Mouse (Mus musculus): ENCODE data around the gene Tnn.

Tnn gene

DNA sequence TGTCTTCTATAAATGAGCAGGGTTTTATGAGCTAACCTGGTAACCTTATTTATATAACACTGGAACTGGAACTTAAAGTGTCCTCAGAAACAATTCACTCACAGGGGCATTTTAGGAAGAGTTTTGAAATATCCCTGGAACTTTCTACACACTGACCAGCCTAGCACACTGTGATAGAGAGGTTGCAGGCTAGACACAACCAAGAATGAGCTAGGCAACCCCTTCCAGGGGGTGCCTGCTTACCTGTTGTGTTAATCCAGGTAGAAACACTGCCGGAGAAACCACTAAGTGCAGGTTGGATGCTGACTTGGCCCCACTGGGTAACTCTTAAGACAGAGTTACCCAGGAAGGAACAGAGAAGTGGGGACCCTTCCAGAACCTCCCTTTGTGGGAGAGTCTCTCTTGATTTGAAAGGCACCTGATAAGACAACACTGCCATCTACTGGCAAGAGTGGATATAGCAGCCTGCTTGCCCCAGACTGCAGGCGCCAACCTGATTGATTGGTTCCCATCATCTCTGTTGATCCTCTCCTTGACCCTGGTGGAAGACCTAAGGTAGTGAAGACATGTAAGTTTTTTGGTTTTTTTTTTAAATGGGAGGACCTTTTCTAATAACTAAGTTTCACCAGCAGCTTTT is 72.5 kb downstream of the Tnn start:
- DNase-seq, result peak; percentile 72 to 91

DNA sequence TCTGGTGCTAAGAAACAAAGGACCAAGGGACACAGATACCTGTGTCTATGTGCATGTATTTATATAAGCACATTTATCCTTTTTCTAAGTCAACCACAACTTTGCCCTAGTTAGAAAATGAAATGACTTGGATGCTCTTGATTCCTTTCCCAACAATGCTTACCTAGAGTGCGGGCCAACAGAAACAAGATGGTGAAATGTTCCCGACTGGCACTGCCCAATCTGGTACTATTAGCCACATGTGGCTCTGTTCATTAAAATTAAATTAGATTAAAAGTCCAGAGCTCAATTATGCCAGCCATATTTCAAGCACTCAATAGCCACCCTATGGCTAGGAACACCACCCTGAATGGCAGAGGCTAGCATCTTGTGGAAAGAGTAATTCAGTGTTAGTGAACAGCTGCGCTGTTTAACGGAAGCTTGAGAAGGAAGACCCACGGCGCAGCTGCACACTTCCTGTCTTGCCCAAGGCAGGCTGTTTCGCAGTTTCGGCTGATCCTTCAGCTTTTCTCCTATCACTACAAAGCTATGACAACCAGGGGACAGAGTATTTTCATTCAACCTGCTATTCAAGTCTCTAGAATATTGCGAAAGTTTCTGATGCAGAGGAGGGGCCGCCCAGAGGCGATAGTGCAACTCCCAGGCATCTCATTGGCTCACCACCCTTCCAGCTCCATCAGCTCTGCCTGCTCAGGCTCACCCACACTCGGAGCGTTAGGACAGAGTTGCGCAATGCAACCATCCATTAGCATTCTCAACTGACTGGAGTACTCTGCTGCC is 74.3 kb downstream of the Tnn start:
- peak; percentile 51 to 74 for DNase-seq

DNA sequence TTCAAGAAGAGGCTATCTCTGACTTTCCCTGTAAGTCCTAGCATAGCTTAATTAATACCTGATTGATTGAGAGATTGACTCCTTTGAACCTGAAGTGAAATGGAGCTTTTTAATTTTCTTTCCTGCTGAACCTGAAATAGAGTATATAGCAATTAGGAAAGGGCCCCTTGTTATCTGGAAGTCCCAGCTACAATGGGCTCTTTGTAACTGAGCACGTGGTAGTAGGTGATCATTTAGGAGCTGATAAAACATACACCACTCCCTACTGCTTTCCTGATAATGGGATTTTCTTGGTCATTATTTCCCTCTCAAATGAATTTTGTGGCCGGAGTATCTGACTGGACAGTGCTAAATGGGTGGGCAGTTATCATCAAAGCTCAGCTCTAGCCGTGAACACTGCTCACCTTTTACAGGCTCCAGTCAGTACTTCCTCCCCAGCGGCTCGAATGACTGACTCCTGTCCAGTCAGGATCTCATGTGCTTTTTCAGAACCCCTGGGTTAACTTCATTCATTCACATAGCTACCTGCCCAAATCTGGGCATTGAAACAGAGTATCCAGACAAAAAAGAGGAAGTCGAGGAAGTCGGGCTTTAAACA is 88.7 kb downstream of the Tnn start:
- DNase-seq, result no peak

DNA sequence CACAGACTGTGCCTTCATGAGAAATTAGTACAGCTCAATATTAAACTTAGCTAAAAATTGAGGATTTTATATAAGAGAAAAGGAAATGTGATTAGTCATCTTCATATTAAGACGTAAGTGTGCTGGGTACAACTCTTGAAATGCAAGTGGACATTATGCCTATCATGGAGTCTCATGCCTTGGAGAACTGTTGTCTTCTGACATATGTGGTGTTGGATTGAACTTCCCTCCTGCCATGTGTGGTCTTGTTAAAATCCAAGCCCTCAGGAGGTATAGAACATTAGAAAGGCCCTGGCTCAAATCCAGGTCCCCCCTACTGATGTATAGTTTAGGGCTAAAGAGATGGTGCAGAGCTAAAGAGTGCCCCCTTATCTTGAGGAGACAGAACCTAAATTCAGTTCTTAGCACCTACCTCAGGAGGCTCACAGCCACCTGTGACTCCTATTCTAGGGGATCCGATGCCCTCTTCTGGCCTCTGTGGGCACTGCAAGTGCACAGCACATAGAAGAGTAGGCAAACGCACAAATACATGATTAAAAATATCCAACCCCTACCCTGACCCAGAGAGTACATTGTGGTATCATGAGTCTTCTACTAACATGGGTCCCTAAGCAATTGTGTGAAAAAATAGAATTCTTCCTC is 91.5 kb downstream of the Tnn start:
- DNase-seq, result peak in 1 of 2 experiments; percentile 69

DNA sequence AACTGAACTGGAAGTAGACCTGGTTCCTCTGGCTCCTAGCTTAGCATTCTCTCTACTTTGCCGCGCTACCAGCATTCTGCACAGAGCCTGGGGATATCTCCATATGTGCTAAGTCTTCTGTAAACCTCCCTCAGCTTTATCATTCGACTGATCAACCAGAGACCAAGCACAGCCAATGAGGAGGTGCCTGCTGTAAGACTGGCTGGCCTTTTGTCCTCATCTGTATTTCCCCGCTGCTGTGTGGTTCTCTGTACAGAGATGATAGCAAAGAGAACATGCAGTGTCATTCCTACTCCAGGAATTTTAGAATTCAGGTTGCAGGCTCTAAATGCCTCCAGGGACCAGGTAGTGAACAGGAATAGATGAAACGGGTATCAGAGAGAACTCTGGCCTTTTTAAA is 92.1 kb downstream of the Tnn start:
- no peak for DNase-seq

DNA sequence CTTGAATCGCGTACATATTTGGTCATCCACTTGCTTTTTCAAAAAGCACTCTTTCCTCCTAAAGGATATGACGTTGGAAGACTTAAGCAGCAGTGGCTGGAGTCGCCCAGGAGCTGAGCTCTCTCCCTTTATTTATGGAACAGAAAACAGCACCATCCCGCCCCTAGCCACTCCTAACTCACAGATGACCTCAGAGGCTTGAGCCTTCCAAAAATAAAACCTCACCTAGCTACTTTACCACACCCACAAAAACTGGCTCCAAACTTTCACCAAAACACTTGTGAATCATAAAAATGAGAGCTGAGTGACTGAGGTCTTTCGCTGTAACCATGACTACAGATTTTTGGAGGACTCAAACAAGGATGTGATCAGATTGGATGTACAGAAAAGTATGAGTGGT is 92.8 kb downstream of the Tnn start:
- no peak for DNase-seq

DNA sequence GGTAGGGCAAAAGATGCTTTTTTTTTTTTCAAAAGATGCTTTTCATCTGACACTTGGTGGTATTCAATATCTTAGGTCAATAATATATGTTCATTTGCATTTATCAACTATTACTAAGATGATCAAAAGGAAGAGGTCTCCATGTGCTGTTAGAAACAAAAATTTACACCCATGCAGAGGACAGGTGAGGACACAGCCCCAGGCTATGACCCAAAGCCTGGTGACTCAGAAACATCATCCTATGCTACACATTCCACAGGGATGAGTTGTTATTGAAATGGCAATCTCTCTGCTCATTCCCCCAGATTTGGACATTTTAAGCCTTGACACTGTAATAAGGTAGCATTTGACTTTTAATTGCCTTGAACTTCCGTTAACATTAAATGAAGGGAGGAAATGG is 93.5 kb downstream of the Tnn start:
- DNase-seq, result no peak

DNA sequence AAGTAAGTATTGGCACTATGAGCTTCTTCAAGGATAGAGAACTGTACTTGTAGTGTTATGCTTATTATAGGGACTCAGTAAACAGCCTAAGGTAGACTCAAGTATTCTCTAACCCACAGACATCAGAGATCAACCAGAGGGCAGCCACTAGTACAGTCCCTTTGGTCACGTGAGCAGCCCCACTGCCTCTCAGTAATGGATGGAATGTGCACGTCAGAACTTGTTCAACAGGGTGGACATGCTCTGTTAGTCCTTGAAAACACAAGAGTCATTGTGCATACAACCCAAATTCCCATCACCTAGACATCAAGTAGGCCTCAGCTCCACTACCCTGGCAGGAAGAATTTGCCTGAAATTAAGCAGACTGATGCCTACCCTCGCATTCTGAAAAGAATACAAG is 95.7 kb downstream of the Tnn start:
- peak; percentile 37 to 53 for DNase-seq

DNA sequence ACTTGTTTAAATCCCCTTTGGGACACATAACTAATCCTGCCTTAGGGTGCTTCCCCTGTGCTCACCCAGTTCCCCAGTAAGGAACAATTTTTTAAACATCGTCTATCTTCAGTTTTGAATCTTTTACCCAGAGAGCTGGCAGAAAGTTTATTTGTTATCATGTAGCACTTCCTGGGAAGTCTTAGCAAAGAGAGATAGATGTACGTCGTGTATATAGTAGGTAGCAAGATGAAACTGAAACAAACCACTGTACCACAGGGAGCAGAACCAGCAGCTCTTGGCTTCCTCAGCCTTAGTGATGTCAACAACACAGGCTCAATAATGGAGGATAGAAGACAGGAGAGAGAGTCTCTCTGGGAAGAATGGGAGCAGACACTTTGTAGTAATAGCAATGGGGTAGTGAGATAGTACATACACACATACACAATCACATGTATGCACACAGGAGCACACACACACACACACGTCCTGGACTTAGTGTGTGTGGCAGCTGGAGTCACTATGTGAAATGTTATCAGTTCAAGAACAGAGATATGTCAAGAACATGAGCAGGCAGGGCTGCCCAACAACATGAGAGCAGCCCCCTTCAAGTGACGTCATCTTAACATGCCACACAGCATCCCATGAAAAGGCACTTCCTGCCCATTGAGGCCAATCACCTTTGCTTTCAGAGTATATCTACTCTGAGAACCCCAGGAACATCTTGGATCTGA is 98.9 kb downstream of the Tnn start:
- no peak for DNase-seq

DNA sequence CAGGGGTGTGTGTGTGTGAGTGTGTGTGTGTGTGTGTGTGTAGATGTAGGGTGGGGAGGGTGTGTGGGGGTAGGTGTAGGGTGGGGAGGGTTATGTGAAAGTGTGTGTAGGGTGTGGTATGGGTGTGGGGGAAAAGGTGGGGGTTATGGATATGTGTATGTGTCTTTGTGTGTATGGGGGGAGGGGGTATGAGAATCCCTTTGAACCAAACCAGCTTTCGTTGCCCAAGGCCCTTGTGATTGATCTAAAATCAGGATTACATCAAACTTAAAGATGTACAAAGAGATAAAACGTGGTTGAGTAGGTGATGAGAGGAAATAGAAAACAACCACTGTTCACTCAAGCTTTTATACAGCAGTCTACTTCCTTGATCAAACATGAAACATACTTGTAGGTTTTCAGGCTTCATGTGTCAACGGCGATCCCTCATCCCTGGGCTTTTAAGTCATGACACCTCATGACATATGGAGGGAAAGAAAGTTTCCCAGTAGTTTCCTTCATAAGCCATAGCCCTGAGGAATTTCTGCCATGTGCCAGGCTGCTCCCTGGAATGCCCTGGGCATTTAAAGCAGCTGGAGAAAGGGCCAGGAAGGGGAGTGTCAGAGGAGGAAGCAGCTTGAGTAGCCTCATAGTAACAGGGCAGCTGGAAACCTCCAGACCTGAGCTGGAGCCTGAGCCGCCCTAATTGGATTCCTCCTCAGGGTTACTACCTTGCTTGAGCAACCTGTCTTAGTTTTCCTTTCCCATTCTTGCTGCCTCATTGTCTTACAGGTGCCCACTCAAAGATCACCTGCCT is 99.7 kb downstream of the Tnn start:
- no peak for DNase-seq

DNA sequence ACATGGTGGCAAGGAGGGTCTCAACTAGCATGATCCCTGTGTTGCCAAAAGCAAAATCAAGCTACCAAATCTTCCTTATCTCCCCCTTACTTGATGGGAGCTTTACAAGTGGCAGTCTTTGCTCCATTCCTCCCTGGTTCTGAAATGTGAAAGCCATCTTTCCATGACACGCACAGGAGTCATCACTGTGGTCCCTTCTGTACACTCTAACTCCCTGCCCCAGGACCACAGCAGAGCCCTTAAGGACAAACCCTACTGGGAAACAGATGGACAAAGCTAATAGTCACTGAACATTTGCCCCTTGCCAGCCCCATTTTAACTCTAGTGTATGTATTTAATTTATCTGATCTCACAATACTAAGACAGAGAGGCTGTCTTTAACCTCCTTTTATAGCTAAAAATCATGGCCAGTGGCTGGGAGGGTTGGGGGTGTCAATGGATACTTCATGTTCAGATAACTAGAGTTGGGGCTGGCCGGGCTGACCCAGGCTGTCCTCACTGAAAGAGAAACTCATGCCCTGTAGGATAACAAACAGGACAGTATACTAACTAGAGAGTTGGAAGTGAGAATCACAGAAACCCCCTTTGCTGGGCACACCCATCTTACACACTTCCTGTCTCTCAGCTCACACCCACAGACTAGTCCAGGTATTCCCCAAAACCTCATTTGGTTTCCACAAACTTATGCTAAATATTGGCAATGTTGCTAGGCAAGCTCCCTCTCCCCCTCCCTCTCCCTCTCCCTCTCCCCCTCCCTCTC is 100.6 kb downstream of the Tnn start:
- no peak for DNase-seq

DNA sequence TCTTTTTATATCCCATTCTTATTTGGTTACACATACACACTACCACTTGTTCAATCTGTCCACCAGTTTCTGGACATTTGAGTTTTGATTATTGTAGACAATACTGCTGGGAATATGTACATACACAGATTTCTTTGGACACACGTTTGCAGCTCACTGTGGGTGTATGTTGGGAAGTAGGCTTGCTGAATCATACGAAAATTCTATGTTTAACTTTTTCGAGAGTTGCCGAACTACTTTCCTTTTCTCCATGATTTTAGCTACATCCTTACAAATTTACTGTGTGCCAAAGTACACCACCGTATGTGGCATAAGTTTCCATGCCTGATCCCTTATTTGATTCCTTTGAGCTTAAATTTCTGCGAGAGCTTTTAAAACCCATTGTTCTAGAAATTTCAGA is 102.5 kb downstream of the Tnn start:
- no peak for DNase-seq

DNA sequence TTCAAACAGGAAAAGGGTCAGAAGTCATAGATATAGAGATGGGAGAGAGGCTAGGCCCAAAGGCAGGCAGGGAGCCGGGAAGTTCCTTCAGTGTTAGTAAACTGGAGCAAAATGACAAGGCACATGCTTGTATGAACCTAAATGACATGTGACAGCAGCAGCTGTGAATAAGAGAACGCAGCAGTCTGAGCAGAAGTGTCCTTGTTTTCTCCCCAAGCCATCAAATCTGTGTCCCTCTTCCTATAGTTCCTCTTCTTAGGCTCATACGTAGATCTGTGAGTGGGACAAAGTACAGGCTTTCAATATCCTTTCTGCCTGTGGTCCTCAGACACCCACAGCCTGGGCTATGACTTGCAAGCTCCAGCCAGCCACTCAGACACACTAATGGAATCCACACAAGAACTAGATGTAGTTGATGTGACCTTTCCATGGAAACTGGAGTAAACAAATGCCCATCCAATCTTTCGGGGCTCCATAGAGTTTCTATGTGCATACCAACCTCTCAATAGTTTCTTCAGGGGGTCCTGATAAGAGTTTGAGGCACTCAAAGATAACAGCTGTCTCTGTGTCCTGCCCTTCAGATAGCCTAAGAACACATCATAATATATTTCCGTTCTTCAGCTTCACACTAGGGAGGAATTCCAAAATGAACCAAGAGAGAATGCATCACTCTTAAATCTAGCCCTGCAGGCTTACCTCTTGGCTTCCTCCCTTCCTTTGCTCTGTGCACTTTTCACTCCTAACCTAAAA is 104.1 kb downstream of the Tnn start:
- no peak for DNase-seq

DNA sequence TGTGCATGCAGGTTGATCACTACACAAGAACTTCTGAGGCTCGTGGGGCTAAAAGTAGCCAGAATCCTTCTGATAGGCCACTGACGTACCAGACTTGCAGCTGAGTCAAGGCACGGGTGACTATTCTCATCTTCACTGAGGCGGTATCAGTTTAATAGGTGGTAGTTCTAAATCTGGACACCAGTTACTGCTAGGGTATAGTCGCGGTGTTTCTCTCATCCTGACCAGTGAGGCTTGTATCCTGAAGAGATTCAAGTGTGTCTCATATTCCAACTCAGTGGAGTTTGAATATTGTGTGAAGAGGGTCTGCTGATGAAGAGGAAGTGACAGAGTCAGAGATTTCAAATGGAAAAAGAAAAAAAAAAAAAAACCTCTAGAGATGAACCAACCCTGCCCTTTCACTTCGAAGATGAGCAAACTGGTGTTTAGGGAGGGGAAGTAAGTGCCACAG is 105.9 kb downstream of the Tnn start:
- no peak for DNase-seq

DNA sequence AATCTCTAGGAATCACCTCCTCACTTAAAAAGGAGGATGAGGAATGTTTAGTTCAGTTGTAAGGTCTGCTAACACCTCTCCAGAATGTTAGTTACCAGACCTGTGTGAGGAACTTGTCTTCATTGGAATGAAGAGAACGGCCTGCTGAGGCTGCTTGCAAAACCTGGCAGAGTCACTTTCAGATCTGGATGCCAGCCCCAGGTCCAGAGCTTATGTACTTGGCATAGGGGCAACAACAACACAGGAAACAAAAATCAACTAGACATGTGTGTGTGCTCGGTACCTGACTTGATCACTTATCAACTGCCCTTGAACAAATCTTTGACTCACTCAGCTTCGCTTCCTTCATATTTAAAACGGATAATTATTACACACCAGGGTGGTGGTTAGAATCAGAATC is 106.6 kb downstream of the Tnn start:
- DNase-seq, result no peak

DNA sequence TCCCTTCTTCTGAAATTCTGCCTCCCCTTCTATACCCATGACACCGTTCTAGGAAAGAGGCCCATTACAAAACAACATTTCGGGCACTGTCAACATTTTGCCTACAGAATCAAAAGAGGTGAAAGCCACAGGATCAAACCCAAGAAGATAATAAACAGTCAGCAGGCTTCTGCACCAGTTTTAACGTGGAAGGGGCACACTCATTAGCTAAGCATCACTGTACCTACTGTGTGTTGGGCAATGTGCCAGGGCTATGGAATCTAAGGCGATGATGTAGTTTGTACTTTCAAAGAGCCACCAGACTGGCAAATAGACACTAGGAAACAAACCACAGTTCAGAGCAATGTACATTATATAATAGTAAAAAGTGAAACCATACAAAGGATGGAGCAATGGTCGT is 107.4 kb downstream of the Tnn start:
- no peak for DNase-seq

DNA sequence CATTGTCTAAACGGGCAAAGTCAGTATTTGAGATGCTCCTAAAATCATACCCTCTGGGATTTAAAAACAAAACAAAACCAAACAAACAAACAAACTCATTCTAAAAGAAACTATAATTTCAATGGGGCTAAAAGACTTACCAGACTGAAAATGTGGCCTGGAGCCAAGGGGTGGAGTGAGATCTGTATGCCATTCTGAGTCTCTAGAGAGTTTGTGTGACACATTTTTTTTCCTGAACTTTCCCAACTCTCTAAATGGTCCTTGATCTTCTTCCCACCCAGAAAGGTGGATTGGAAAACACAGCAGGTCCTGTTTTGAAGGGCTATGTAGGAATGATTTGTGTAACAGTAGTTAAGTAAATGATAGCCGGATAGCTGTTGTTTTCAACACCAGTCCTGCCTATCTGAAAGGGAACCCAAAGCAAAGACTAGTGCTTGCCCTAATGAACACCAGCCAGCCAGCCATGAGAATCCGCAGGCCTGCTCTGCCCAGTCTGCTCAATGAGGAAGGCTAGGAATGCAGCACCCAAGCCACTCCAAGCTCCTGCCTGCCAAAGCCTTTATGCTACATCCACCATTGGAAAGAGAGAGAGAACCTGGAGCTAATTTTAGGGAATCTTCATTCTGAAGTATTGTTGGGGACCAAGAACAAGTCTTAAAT is 108.2 kb downstream of the Tnn start:
- DNase-seq, result peak; percentile 34 to 63

DNA sequence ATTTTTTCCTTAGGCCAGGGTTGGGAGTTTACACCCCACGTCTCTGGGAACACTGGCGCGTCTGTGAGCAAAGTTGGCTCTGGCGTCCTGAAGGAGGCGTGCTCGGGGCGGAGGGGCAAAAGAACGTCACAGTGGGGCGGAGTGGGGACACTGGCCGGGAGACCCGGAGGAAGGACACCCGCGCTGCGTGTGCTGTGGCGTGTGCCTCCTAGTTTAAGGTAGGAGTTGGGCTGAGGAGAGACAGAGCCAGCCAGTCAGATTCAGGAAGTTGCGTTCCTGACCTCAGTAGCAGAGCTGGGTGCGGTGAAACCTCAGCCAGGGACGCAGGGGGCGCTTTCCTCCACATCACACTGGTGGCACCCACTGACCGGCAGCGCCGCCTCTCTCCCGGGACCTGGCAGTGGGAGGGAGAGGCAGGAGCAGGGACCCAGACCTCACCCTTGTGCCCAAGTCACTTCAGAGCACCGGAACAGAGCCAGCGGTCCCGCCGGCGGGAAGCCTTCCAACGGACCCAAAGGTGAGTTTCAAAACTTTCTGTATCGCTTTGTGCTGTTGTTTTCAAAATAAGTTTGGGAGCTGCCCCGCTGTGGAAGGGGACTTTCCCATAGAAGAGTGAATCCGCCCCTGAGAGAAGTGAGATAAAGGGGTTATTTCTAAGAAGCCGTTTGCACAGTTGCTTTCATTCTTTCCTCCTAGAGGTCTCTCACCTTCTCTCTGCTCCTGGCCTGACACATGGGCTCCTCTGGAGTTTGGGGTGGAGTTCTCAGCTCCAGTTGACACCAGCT is 109.0 kb downstream of the Tnn start, which contains the start of gene 4930523C07Rik:
Gene 4930523C07Rik, plus strand, starts transcription at position 146 of the 785 bp plus-strand sequence.
- peak; percentile 83 to 86 for DNase-seq

Measured in kidney, postnatal 36 days (tissue).